Mouse (Mus musculus) embryonic fibroblast, embryonic 13.5 days (primary cell): ENCODE data around the gene Map9. TPM values are rescaled to one million over a fixed set of nuclear protein-coding genes. Genes with fewer than 3 reads are reported as not detected.

ENCODE experiments used
- H3K27ac ChIP-seq: 2 replicates; pipeline ENCODE4 v1.5.1; 2012; ENCODE audit warnings: low read length, control low read depth, inconsistent platforms; ENCODE audit not compliant: insufficient read depth
- H3K4me1 ChIP-seq: 2 replicates; pipeline ENCODE4 v1.6.1; 2011; ENCODE audit warnings: low read length; ENCODE audit not compliant: control insufficient read depth, insufficient read depth
- H3K4me3 ChIP-seq: 2 replicates; pipeline ENCODE4 v1.5.1; 2011; ENCODE audit warnings: mild to moderate bottlenecking, control low read depth, low read length; ENCODE audit not compliant: insufficient read depth
- CTCF ChIP-seq: IDR thresholded peaks from 2 replicates; pipeline ENCODE4 v1.5.1; 2011; ENCODE audit warnings: mild to moderate bottlenecking, control low read depth, low read length, moderate library complexity, borderline replicate concordance; ENCODE audit not compliant: insufficient read depth
- POLR2A ChIP-seq: IDR thresholded peaks from 2 replicates; pipeline ENCODE4 v1.6.1; 2011; ENCODE audit warnings: low read depth, mild to moderate bottlenecking, control low read depth, low read length, moderate library complexity
- polyA plus RNA-seq: library from polyadenylated mRNA; stranded (reverse); fragments of >200 nt; gene quantifications from 2 replicates; pipeline ENCODE4 v1.2.4, GENCODE M21; 2011; ENCODE audit warnings: low read depth; ENCODE audit not compliant: missing spikeins, insufficient read length

The Map9 gene
- polyA plus RNA-seq, 1 experiment, result 10.4 TPM

DNA sequence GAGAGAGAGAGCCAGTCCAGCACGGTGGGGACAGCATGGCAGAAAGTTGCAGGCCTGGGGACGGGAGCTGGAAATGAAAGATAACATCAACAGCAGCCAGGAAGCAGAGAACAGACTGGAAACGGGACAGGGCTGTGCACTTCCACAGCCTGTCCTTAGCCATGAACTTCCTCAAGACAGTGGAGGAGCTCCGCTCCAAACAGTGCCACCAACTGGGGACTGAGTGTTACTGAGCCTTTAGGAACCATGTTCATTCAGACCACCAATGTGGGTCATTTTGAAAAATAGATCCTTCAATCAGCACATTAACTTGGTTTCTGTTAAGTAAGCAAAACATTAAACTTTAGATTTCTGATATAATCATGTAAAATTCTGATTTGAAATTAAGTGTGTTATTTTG, 4.6 kb downstream of the Map9 start:
- TF ChIP-seq CTCF (peak; percentile 33; the same call in 1 of the 2 replicates), POLR2A (no peak)
- no peak overlapping the region for H3K27ac ChIP-seq
- H3K4me1 ChIP-seq, result peaks cover 2% of the 10 kb centered on the region; the same call in 1 of the 2 replicates
- H3K4me3 ChIP-seq, result no peak overlapping the region

DNA sequence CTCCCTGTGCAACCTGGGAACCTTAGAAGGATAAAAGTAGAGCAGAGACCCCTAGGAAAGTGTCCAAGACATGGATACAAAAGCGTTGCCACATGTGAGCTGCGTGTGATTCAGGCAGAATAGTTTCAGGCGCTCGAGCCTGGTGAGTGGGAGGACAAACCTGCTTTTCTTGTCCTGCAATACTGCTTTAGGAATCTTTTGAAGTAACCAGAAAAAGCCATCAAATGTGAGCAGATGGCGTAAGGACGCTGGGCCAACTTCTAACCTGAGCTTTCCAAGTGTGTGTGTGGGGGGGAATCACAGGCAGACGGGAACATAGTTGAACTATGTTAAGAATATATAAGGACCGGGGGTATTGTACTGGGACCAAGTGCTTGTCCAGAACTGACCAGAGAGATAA, 6.7 kb downstream of the Map9 start:
- TF ChIP-seq POLR2A (no peak), CTCF (no peak)
- Histone ChIP-seq H3K4me3 (no peak overlapping the region), H3K4me1 (no peaks in the 10 kb centered on the region), H3K27ac (no peak overlapping the region)

DNA sequence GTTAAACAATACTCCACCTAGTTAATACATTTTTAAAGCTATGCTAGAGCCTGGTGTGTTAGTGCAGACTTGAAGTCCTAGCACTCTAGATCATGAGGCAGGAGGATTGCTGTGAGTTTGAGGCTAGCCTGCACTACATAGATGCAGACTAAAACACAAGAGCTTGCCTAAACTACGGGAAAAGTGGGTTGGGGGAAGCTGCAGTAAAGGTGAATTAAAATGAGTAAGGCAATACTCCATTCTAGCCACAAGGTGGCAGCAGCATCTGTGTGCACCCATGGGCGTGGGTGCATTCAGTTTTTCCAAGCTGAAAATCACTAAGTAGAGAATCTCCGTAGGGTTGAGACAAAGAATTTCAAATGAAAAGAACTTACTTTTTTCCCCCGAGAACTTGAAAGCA, 7.1 kb downstream of the Map9 start:
- TF ChIP-seq CTCF (peak; percentile 83), POLR2A (no peak)
- H3K27ac ChIP-seq, result no peak overlapping the region
- no peak overlapping the region for H3K4me3 ChIP-seq
- H3K4me1 ChIP-seq, result no peaks in the 10 kb centered on the region

DNA sequence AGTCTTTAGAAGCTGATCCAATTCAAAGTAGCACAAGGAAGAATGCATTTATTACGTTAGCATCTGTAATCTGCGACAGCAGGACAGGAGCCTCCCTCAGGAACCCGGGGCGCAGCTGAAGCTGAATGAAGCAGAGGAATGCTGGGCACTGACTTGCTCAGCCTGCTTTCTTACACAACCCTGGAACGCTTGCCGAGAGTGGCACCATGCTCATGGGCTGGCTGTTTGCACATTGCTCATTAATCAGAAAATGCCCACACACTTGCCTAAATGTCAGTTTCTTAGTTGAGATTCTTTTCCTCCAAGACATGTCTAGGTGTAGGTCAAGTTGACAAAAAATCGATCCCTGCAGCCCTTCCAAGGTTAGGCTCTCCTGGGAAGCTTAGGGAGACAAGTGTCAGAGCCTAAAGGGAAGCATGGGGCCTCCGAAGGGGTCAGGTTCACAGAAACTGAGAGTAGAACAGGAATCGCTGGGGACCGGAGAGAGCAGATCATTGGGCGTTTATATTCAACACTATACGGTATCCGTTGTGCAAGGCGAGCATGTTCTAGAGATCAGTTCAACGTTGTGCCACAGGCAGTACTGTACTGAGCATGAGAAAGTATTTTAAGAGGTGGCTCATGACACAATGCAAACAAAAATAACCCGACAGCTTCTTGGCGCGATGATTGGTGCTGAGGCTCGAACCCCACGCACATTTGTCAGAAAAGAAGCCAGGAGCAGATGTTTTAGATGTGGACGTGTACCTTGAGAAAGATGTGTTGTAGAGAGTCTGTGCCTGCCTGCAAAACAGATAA, 11.4 kb downstream of the Map9 start:
- H3K27ac ChIP-seq, result no peak overlapping the region
- H3K4me3 ChIP-seq, result no peak overlapping the region
- no peaks in the 10 kb centered on the region for H3K4me1 ChIP-seq
- TF ChIP-seq POLR2A, result no peak
- TF ChIP-seq CTCF, result no peak

DNA sequence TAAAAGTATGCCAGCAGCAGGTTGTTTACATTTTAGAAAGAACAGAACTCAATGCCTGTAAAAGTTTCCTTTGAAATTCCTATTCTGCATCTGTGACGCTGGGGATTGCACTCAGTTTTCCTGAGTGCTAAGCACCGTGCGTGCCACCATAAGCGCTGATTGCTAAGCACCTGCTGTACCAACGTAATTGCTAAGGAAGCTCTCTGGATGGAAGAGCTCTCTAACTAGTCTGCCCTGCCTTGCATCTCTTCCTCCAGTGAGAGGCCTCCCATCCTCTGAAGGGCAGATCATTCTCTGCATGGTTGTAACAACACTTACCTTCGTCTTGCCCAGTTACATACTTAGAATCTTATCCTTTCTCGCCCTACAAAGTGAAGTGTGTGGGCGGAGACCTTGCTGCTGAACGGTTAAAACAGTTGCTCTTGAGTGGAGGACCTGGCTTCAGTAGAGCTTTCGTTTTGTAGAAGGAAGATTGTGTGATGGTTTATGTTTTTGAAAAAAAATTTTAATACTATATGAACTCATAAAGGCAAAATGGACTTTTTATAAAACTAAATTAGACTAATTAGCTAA, 12.7 kb downstream of the Map9 start:
- TF ChIP-seq CTCF, result no peak
- no peak for TF ChIP-seq POLR2A
- no peak overlapping the region for H3K27ac ChIP-seq
- no peaks in the 10 kb centered on the region for H3K4me1 ChIP-seq
- no peak overlapping the region for H3K4me3 ChIP-seq

DNA sequence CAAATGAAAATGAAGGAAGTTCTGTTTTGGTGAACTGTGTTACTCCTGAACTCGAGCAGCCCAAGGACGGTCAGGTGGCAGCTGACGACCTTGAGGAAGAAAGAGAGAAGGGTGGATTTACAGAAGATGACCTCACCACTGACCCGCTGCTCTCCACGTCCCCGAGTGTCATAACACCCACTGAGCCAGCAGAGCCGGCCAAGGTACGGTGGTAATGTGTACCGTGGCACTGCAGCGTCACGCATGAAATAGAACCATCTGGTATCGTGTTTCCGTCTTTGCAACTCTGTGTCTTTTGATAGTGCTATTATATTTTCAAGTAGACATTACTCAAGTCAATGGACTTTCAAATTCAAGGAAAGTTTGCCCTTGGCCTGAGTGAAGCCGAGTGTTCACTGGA, 19.1 kb downstream of the Map9 start:
- H3K4me1 ChIP-seq, result no peaks in the 10 kb centered on the region

DNA sequence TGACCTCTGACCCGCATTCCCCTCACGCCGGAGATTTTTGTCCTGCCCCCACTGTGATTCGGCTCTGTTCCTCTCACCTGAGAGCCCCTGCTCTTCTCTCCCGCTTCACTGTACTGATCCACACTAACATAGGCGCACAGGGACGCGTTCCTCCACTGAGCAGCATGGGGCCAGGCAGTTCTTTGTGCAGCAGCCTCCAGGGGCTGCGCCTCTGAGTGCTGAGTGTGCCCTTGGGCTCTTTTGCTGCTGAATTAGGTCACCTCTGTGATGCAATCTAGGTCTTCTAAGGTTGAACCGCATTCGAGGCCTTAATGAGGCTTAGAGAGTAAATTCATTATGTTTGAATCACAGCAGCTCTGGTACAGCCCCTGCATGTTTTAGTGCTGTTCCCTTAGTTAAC, 24.5 kb downstream of the Map9 start:
- no peak overlapping the region for H3K27ac ChIP-seq
- no peaks in the 10 kb centered on the region for H3K4me1 ChIP-seq
- H3K4me3 ChIP-seq, result no peak overlapping the region
- TF ChIP-seq POLR2A (no peak), CTCF (no peak)

More for the DNA sequence above, 19.1 kb downstream of the Map9 start:
- H3K27ac ChIP-seq, result no peak overlapping the region
- H3K4me3 ChIP-seq, result no peak overlapping the region
- no peak for TF ChIP-seq POLR2A
- no peak for TF ChIP-seq CTCF

DNA sequence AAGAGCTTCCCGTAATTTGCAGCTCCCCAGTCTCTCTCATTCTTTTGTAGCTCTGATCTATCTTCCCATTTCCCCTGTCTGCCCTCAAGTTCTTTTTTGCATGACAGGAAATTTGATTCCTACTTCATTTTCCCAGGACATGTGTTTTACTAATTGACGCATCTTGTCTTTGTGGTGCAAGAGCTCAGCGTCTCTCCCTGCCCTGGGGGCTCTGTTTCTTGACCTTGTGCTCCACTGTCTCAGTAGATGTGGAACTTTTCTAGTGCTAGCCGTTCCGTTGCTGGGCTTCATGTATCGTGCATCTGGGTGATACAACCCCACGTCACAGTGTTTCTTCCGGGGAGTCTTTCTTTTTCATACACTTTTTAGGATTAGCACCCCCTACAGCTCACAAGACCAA, 27.2 kb downstream of the Map9 start:
- no peak overlapping the region for H3K4me3 ChIP-seq
- no peak overlapping the region for H3K27ac ChIP-seq
- H3K4me1 ChIP-seq, result no peaks in the 10 kb centered on the region
- TF ChIP-seq CTCF (no peak), POLR2A (no peak)

DNA sequence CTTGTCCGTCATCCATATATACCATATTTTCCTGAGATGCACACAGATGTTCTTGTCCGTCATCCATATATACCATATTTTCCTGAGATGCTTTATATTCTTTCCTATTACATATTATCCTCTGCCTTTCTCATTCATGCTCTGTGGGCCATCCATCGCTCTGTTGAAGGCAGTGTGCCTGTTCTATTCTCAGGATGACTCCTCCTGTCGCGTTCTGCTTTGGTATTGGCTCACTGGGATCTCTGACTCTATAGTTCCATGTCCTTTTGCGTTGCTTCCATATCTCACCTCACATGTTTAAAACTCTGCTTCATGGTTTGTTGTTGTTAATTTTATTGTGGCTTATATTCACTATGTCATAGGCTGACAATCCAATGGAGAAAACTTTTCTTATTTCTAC, 48.0 kb downstream of the Map9 start:
- Histone ChIP-seq H3K4me1 (no peaks in the 10 kb centered on the region), H3K4me3 (no peak overlapping the region), H3K27ac (no peak overlapping the region)
- no peak for TF ChIP-seq CTCF
- TF ChIP-seq POLR2A, result no peak

DNA sequence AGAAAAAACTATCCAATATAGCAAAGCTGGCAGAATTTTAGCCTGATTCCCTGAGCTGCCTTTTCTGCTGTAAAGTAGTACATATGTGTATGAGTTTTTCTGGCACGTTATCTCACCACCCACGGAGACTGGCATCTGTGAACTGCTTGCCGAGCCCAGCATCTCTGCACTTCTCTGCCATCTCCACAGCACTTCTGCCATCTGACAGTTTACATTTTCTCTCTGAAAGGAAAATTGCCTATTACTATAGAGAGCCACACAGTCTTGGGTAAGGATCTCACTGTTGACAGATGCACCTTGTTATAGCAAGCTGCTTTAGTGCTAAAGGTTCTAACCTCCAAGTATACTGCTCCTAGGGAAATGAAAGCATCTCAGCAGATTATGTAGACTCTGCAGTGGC, 48.5 kb downstream of the Map9 start:
- TF ChIP-seq CTCF (no peak), POLR2A (no peak)
- Histone ChIP-seq H3K27ac (no peak overlapping the region), H3K4me3 (no peak overlapping the region), H3K4me1 (no peaks in the 10 kb centered on the region)

DNA sequence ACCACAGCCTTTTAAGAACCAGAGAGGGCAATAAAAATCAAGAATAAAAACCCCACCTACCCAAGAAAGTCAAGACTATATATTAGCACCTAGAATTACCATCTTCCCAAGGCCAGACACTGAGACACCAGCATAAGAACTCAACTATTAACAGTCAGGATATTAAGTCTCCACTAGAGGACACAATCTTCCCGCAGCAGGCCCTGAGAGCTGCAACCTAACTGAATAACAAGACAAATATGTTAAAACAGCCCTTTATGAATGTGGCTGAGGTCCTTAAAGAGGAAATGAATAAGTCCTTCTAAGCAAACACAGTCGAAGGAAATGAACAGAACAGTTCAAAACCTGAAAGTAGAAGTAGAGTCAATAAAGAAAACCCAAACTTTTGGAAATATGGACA, 49.6 kb downstream of the Map9 start:
- H3K4me3 ChIP-seq, result no peak overlapping the region
- H3K27ac ChIP-seq, result no peak overlapping the region
- H3K4me1 ChIP-seq, result no peaks in the 10 kb centered on the region
- TF ChIP-seq POLR2A (no peak), CTCF (0 out of 2 replicates have a peak, but pooled peaks have one; percentile 5)
